In genomic region chr11:98392645-98393044, GRCm38 (mm10) we compare ENCODE assay signal across 10 mouse cellular contexts. TPM values are rescaled to one million over a fixed set of nuclear protein-coding genes. Genes with fewer than 3 reads are reported as not detected.
DNase-seq lines count a peak whose midpoint lies in the region; ATAC-seq and TF ChIP-seq lines count a peak whose summit lies in the region.
"Had no signal": no experiment of that assay in that cellular context is flagged by ENCODE, and none has a peak within 500 bp of the region (broad histone marks: within the 10 kb centered on the region; RNA-seq: fewer than 3 reads in every experiment).

No protein-coding gene starts in this region.

- H3K9ac ChIP-seq in liver, embryonic 13.5 days, result peak overlapping the region; percentile 55

- no peak overlapping the region for H3K4me3 ChIP-seq in gastrocnemius, adult 2 months
- no peak overlapping the region for H3K4me3 ChIP-seq in C2C12 (ENCODE audit: insufficient read depth, poor library complexity, severe bottlenecking)
- H3K4me3 ChIP-seq in erythroblast, embryonic 14.5 days (replicated peaks), result peak overlapping the region; percentile 43
- H3K4me3 ChIP-seq in liver, embryonic 13.5 days (replicated peaks), result 0 out of 2 replicates have a peak overlapping the region, but pooled peaks have one; percentile 7

- H3K79me2 ChIP-seq in C2C12 (ENCODE audit: control insufficient read depth, insufficient read depth), result no peaks in the 10 kb centered on the region

- H3K79me3 ChIP-seq in C2C12 (ENCODE audit: low read depth), result no peaks in the 10 kb centered on the region

- H3ac ChIP-seq in C2C12 (ENCODE audit: control insufficient read depth, insufficient read length, low read depth), result peak overlapping the region; percentile 27

- H3K4me2 ChIP-seq in liver, embryonic 13.5 days, result peak overlapping the region; percentile 57

- no peaks in the 10 kb centered on the region for H3K9me3 ChIP-seq in erythroblast, embryonic 14.5 days (ENCODE audit: control insufficient read depth, low read length)
- no peaks in the 10 kb centered on the region for H3K9me3 ChIP-seq in liver, embryonic 13.5 days (replicated peaks)

- 18% methylated on average over 4 of the region's 4 CpGs for WGBS in liver, embryonic 13.5 days (ENCODE audit: insufficient replicate concordance)

- TF ChIP-seq CTCF in gastrocnemius, adult 2 months (IDR thresholded peaks at IDR 0.05), result no peak
- no peak for TF ChIP-seq CTCF in C2C12 (IDR thresholded peaks at IDR 0.05; ENCODE audit: control insufficient read depth, insufficient read depth, insufficient read length)

- H3K36me3 ChIP-seq in C2C12 (ENCODE audit: control insufficient read depth, insufficient read depth), result no peaks in the 10 kb centered on the region
- H3K36me3 ChIP-seq in erythroblast, embryonic 14.5 days (ENCODE audit: control insufficient read depth), result peaks cover 4% of the 10 kb centered on the region
- 0 out of 2 replicates have a peak, but pooled peaks cover 2% of the 10 kb centered on the region for H3K36me3 ChIP-seq in liver, embryonic 13.5 days

- DNase-seq in gastrocnemius, adult 2 months, result no peak
- no peak for DNase-seq in gastrocnemius, postnatal 14 days
- DNase-seq in liver, embryonic 13.5 days, result peak; percentile 63
- DNase-seq in embryo, embryonic 11 days, result no peak
- DNase-seq in urinary bladder, adult 2 months (ENCODE audit: low spot score), result no peak
- no peak for DNase-seq in T-cell, adult 2 months (ENCODE audit: low spot score)
- DNase-seq: adrenal gland, adult 8-10 months; right cerebral cortex, adult 18-20 months had no signal

- H3K27me3 ChIP-seq in C2C12 (ENCODE audit: control insufficient read depth, insufficient read depth, insufficient read length), result peaks cover 11% of the 10 kb centered on the region
- H3K27me3 ChIP-seq in erythroblast, embryonic 14.5 days (ENCODE audit: control insufficient read depth), result peaks cover 9% of the 10 kb centered on the region
- peaks cover 27% of the 10 kb centered on the region for H3K27me3 ChIP-seq in liver, embryonic 13.5 days

- H3K27ac ChIP-seq in gastrocnemius, adult 2 months, result peak overlapping the region; percentile 89; the same call in 1 of the 2 replicates
- peak overlapping the region; percentile 80 for H3K27ac ChIP-seq in liver, embryonic 13.5 days

- peak; percentile 82 for ATAC-seq in liver, embryonic 13.5 days (ENCODE audit: low read depth)

- H3K4me1 ChIP-seq in erythroblast, embryonic 14.5 days (ENCODE audit: control insufficient read depth), result peaks cover 56% of the 10 kb centered on the region
- peaks cover 50% of the 10 kb centered on the region for H3K4me1 ChIP-seq in liver, embryonic 13.5 days (replicated peaks)

- intact Hi-C loops in gastrocnemius, adult 2 months (cut with DNase I), result no loop called here
- intact Hi-C loops in gastrocnemius, postnatal 14 days (cut with DNase I; ENCODE audit: low total_unique reads), result no loop called here

TF ChIP-seq in C2C12, 6 proteins besides CTCF, POLR2A, EP300 and RAD21:
- TF ChIP-seq MAX (IDR thresholded peaks at IDR 0.05) (no peak), CEBPB (IDR thresholded peaks at IDR 0.05; ENCODE audit: low read depth) (no peak), MYOG (IDR thresholded peaks at IDR 0.05; ENCODE audit: control insufficient read depth, extremely low read depth, insufficient read length) (no peak), FOSL1 (IDR thresholded peaks at IDR 0.05; ENCODE audit: insufficient read depth, low read length, poor library complexity, severe bottlenecking) (no peak), MYOD1 (IDR thresholded peaks at IDR 0.05; ENCODE audit: control insufficient read depth, insufficient read length, low read depth) (no peak), USF1 (IDR thresholded peaks at IDR 0.05; ENCODE audit: low read depth) (no peak)

RNA-seq across cellular contexts. Expression of gene Pnmt, which starts 6.4 kb away (rescaled TPM):
- 1 to 10 TPM; 1.8 to 5.9 TPM for total RNA-seq in gastrocnemius, adult 2 months (2021)
- total RNA-seq in gastrocnemius, postnatal 14 days (2021), result under 1 TPM; 0.39 to 0.53 TPM
- 0.04 TPM for polyA plus RNA-seq in C2C12 (2012; fragmentation: generic; extraction: Trizol)
- polyA plus RNA-seq in erythroblast, embryonic 14.5 days (2012), result not detected in 2 replicates
- not detected in 2 replicates for polyA plus RNA-seq in liver, embryonic 13.5 days (2015; fragmentation: Nextera tagmentation; extraction: Ambion mirVana)
- 0.10 TPM in 1 of 2 replicates, not detected in the other for polyA plus RNA-seq in urinary bladder, adult 2 months (2012; rRNA removed)

RNA-seq across cellular contexts. Expression of gene Pgap3, which starts 7.6 kb away (rescaled TPM):
- 1 to 10 TPM; 2.2 to 3.0 TPM for total RNA-seq in gastrocnemius, adult 2 months (2021)
- 1 to 10 TPM; 2.2 to 2.9 TPM for total RNA-seq in gastrocnemius, postnatal 14 days (2021)
- 6.3 TPM for polyA plus RNA-seq in C2C12 (2012; fragmentation: generic; extraction: Trizol)
- 0.91 and 1.1 TPM in 2 replicates for polyA plus RNA-seq in erythroblast, embryonic 14.5 days (2012)
- 3.1 and 3.8 TPM in 2 replicates for polyA plus RNA-seq in liver, embryonic 13.5 days (2015; fragmentation: Nextera tagmentation; extraction: Ambion mirVana)
- 10.5 and 12.7 TPM in 2 replicates for polyA plus RNA-seq in urinary bladder, adult 2 months (2012; rRNA removed)

RNA-seq across cellular contexts. Expression of gene Tcap, which starts 9.0 kb away (rescaled TPM):
- 1,000 to 10,000 TPM; 3,050 to 3,067 TPM for total RNA-seq in gastrocnemius, adult 2 months (2021)
- 1,000 to 10,000 TPM in 1 of 2 experiments, 100 to 1,000 TPM in 1; 673 to 1,120 TPM for total RNA-seq in gastrocnemius, postnatal 14 days (2021)
- polyA plus RNA-seq in C2C12 (2012; fragmentation: generic; extraction: Trizol), result 0.13 TPM
- polyA plus RNA-seq in erythroblast, embryonic 14.5 days (2012), result not detected in 2 replicates
- 0.15 and 0.59 TPM in 2 replicates for polyA plus RNA-seq in liver, embryonic 13.5 days (2015; fragmentation: Nextera tagmentation; extraction: Ambion mirVana)
- 7.0 and 9.0 TPM in 2 replicates for polyA plus RNA-seq in urinary bladder, adult 2 months (2012; rRNA removed)

RNA-seq across cellular contexts. Expression of gene Erbb2, which starts 19.6 kb away (rescaled TPM):
- total RNA-seq in gastrocnemius, adult 2 months (2021), result 1 to 10 TPM; 1.6 to 1.9 TPM
- 1 to 10 TPM; 3.9 to 5.3 TPM for total RNA-seq in gastrocnemius, postnatal 14 days (2021)
- 15.4 TPM for polyA plus RNA-seq in C2C12 (2012; fragmentation: generic; extraction: Trizol)
- polyA plus RNA-seq in erythroblast, embryonic 14.5 days (2012), result 0.01 TPM in 1 of 2 replicates, not detected in the other
- polyA plus RNA-seq in liver, embryonic 13.5 days (2015; fragmentation: Nextera tagmentation; extraction: Ambion mirVana), result 2.2 and 2.6 TPM in 2 replicates
- polyA plus RNA-seq in urinary bladder, adult 2 months (2012; rRNA removed), result 29.2 and 29.5 TPM in 2 replicates

RNA-seq across cellular contexts. Expression of gene Stard3, which starts 34.5 kb away (rescaled TPM):
- 10 to 100 TPM; 11.8 to 12.1 TPM for total RNA-seq in gastrocnemius, adult 2 months (2021)
- 1 to 10 TPM; 7.3 to 9.4 TPM for total RNA-seq in gastrocnemius, postnatal 14 days (2021)
- 28.3 TPM for polyA plus RNA-seq in C2C12 (2012; fragmentation: generic; extraction: Trizol)
- 1.2 and 1.7 TPM in 2 replicates for polyA plus RNA-seq in erythroblast, embryonic 14.5 days (2012)
- polyA plus RNA-seq in liver, embryonic 13.5 days (2015; fragmentation: Nextera tagmentation; extraction: Ambion mirVana), result 14.1 and 15.7 TPM in 2 replicates
- 34.8 and 45.8 TPM in 2 replicates for polyA plus RNA-seq in urinary bladder, adult 2 months (2012; rRNA removed)

Comparison
In these comparisons a context has a peak if more than half of its experiments do, and no peak if none do; other contexts are left out.
1. H3K4me3 ChIP-seq: peak in erythroblast, embryonic 14.5 days (single experiment) and liver, embryonic 13.5 days (single experiment); none in gastrocnemius, adult 2 months (single experiment) and C2C12 (single experiment).